Mouse (Mus musculus) bone marrow, adult 2 months (tissue): ENCODE measurements around the gene Vmn2r106. TPM values are rescaled to one million over a fixed set of nuclear protein-coding genes. Genes with fewer than 3 reads are reported as not detected.

ENCODE experiments used
- H3K27ac ChIP-seq: fragments of 200-500 bp; 2 replicates; pipeline ENCODE4 v1.5.1; 2012; ENCODE audit warnings: low read depth, mild to moderate bottlenecking, control low read depth, inconsistent platforms, low read length; ENCODE audit not compliant: control insufficient read depth, poor library complexity, insufficient read depth
- H3K4me1 ChIP-seq: fragments of 200-500 bp; 2 replicates; pipeline ENCODE4 v1.6.1; 2011; ENCODE audit warnings: low read length; ENCODE audit not compliant: control insufficient read depth, insufficient read depth
- H3K4me3 ChIP-seq: fragments of 200-500 bp; replicated peaks from 2 replicates; pipeline ENCODE3; 2011; ENCODE audit warnings: mild to moderate bottlenecking, low read depth, low read length, control low read depth; ENCODE audit not compliant: control insufficient read depth
- CTCF ChIP-seq: fragments of 200-500 bp; IDR thresholded peaks from 2 replicates; pipeline ENCODE4 v1.5.1; 2011; ENCODE audit warnings: low read length, control low read depth; ENCODE audit not compliant: control insufficient read depth, insufficient read depth
- POLR2A ChIP-seq: fragments of 200-500 bp; IDR thresholded peaks from 2 replicates; pipeline ENCODE4 v1.6.1; 2011; ENCODE audit warnings: low read depth, mild to moderate bottlenecking, control low read depth, low read length, borderline replicate concordance; ENCODE audit not compliant: control insufficient read depth
- WGBS: fragments of 180-500 bp; shearing (Covaris S2); methylation state at CpG from one replicate; pipeline ENCODE4 v1.1.7; 2018; 5-methylcytosine and 5-hydroxymethylcytosine counted together
- polyA plus RNA-seq: library from polyadenylated mRNA; stranded (reverse); fragments of >200 nt; gene quantifications from 2 replicates; pipeline ENCODE4 v1.2.4, GENCODE M21; 2011; ENCODE audit warnings: low replicate concordance; ENCODE audit not compliant: missing spikeins, insufficient read depth, insufficient read length

Vmn2r106 gene
- not detected in 2 replicates for polyA plus RNA-seq

DNA sequence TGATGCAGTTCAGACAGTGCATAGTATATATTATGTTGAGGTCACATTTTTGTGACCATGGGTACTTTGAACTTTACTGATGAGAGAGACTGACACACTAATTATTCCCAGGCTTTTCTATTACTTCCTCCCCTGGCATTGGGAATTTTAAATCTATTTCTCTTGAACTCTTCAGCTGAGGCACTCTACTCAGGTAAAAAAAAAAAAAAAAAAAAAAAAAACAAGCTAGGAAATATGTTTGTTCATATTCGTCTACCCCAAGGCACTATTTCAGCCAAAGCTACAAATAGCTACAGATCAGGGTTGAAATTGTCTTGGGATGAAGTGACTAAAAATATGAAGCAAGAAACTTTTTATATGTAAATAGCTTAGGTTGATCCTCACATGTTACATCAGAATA is at the start of gene Vmn2r106:
Gene Vmn2r106 (minus strand): TSS at position 101 of the 400 bp plus-strand sequence.
- Histone ChIP-seq H3K4me3 (no peak within 1 kb of the TSS), H3K27ac (no peak within 1 kb of the TSS), H3K4me1 (no peaks in the 10 kb centered on the region)
- WGBS = 60% methylated on average over 1 of the region's 1 CpGs
- TF ChIP-seq CTCF (no peak), POLR2A (no peak)

DNA sequence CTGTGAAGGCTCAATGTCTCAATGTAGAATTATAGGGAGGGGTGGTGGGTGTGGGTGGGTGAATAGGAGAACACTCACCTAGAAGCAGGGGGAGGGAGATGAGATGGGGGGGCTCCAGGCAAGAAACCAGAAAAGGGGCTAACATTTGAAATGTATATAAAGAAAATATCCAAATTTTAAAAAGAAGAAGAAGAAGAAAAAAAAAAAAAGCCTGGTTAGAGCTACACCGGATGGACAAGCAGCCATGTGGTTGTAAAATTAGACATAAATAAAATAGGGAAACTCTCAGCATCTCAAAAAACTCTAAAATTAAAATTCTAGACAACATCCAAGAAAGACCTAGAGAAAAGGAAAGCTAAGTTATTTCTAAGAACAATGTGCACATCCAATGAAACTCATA is 20.4 kb upstream of the Vmn2r106 start:
- H3K4me1 ChIP-seq = no peaks in the 10 kb centered on the region
- 83% methylated on average over 1 of the region's 1 CpGs for WGBS
- H3K4me3 ChIP-seq = no peak overlapping the region
- TF ChIP-seq POLR2A (no peak), CTCF (no peak)
- no peak overlapping the region for H3K27ac ChIP-seq

DNA sequence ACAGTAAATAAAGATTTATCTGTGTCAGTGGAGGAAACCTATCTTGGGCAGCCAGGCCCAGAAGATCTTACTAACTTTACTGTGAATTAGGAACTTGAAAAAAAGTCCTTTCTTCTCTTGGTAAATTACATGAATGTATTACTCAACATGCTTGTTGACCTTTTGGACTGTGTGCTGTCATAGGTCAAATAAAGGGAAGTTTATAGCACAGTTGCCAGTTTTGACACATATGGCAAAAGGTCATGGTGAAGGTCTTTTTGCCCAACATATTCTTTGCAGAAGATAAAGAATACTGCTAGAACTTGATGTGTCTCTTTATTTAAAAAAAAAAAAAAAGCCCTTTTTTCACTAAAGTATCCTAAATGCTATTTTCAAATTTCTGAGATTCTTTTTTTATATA is 1.6 kb upstream of the Vmn2r106 start:
- Histone ChIP-seq H3K27ac (no peak overlapping the region), H3K4me3 (no peak overlapping the region), H3K4me1 (no peaks in the 10 kb centered on the region)
- TF ChIP-seq CTCF (no peak), POLR2A (no peak)

DNA sequence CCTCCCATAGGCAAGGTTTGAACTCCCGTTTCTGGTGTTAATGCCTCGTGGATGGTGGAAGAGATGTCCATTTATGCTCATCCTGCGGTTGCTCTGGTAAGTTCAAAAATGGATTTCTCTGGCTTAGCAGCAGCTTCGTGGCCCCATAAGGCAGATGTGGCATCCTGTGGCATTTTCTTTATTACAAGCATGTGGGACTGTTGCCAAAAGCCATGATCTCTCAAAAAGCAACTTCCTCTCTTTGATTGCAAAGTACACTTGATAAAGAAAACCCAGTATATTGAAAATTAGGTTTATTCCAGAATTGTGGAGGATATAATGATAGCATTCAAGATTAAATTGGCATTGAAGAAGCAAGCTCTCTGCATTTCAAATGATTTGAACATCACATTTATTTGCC is 29.8 kb downstream of the Vmn2r106 start:
- TF ChIP-seq CTCF = no peak
- no peak overlapping the region for H3K27ac ChIP-seq
- no peaks in the 10 kb centered on the region for H3K4me1 ChIP-seq
- H3K4me3 ChIP-seq = no peak overlapping the region
- 58% methylated on average over 4 of the region's 4 CpGs for WGBS

DNA sequence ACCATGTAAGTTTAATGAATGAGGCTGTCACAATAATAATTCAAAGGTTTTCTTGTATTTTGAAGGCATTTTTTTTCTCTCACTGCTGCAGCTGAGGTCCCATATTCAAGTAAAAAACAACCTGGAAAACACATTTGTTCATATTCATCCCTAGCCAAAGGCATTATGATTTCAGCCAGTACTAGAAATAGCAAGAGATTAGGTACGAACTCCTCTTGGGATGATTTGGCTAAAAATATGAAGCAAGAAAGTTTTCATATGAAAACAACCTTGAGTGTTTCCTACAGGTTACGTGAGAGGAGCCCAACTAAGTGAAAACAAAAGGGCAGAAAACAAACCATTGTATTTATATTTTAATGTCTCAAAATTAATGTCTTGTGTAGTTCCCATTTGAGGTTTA is 50.4 kb downstream of the Vmn2r106 start, which contains the start of gene Vmn2r105:
Gene Vmn2r105 (minus strand): TSS at position 101 of the 400 bp plus-strand sequence.
- TF ChIP-seq POLR2A = no peak
- no peak for TF ChIP-seq CTCF
- Histone ChIP-seq H3K27ac (no peak within 1 kb of the TSS), H3K4me3 (no peak within 1 kb of the TSS), H3K4me1 (no peaks in the 10 kb centered on the region)
- 54% methylated on average over 2 of the region's 2 CpGs for WGBS

Other genes starting within 250 kb of the Vmn2r106 start
- not detected in 2 replicates for gene Vmn2r104, start 237.2 kb downstream of the Vmn2r106 start, polyA plus RNA-seq
- gene Fpr-rs7, start 171.3 kb downstream of the Vmn2r106 start, polyA plus RNA-seq = not detected in 2 replicates
- not detected in 2 replicates for gene Fpr-rs6, start 102.5 kb downstream of the Vmn2r106 start, polyA plus RNA-seq
- gene Vmn2r105, start 50.5 kb downstream of the Vmn2r106 start, polyA plus RNA-seq = not detected in 2 replicates
- gene Vmn2r107, start 59.7 kb upstream of the Vmn2r106 start, polyA plus RNA-seq = not detected in 2 replicates
- gene Vmn1r224, start 128.6 kb upstream of the Vmn2r106 start, polyA plus RNA-seq = not detected in 2 replicates
- not detected in 2 replicates for gene Vmn2r108, start 195.8 kb upstream of the Vmn2r106 start, polyA plus RNA-seq
- gene Vmn1r225, start 212.6 kb upstream of the Vmn2r106 start, polyA plus RNA-seq = 0.32 TPM in 1 of 2 replicates, not detected in the other